Mouse (Mus musculus) erythroid progenitor cell, adult 5-6 weeks (primary cell): ENCODE results near the gene Zfp706. TPM values are rescaled to one million over a fixed set of nuclear protein-coding genes. Genes with fewer than 3 reads are reported as not detected.

Experiments used
- ATAC-seq: replicated peaks from 2 replicates; pipeline ENCODE4 v1.8.0; 2016; ENCODE audit warnings: moderate number of reproducible peaks, mild to moderate bottlenecking, moderate TSS enrichment, inconsistent platforms; ENCODE audit not compliant: poor library complexity, low FRiP score, severe bottlenecking
- total RNA-seq, 2 experiments: library from RNA; stranded (forward) in 1 of 2; stranded (reverse) in 1 of 2; fragments of 150-400 nt in 1 of 2; fragments of 186-747, 209-891 nt in 1 of 2; gene quantifications; 2 replicates each; pipeline versions ENCODE4 v1.2.3 to v1.2.4; 2015 to 2017; ENCODE audit warnings: low replicate concordance in 2 of 2

Zfp706 gene
- total RNA-seq, 2 experiments from 2014 or later, result 7.3 to 44.9 TPM

DNA sequence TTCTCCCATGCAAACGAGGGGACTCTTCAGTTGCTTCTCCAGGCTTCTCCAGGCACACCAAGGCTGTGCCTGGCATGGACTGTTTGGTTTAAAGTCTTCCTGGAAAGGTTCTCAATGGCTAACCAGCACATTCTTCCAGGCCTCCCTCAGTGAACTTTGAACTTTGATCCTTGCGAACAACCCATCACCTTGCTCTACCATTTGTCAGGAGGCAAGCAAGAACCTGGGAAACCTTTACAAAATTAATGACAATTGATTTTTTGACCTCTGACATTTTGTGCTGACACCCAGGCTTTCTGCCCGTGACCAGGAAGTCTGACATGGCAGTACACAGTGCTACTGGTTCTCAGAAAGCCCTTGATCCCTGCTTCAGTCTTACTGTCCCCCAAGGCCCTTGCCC lies 24.1 kb downstream of the Zfp706 start:
- ATAC-seq, result no peak

DNA sequence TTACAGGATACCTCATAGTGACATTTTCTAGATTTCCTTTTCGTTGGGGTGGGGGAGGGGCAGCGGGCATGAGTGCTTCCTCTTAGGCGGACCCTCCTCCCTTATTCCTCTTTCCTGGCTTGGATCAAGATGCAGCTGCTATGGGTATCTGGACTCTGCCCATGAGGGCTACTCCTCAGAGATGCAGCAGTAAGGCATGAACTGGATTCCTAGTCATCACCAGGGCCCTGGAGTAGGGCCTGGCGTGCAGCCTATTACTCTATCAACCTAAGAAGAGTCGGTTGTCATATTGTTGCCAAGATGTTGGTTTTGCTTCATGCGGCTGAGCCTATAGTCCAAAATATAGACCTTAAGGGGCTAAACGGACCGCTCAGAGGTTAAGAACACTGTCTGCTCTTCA lies 27.3 kb downstream of the Zfp706 start:
- no peak for ATAC-seq

DNA sequence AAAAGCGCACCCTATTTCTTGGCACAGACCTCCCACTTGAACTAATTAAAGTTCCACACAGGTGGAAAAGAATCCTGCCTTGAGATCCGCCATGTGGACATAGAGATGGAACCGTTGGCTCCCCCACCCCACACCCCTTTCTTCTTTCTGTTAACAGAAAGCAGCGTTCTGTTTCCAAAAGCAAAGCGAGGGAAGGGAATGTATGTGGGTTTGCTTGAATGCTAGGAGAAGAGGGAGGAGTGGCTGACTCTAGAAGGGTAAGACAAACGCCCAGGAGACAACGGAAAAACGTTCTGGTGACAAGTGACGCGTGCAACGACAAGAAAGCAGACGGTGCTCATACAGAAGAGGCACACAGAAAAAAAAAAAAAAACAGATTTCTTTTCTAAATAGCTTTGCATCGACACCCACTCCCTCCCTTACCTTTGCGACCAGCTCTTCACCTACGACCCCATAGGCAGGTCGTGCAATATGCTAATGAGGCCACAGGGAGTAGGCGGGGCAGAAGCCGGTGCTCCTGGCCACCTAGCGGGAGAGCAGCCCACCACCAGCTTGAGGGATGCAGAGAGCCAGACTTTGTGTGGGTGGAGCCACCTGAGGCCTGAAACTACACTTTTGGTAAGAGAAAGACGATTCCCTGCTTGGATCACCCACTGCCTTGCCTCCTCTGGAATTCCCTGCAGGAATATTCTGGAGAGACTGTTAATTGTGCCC lies 27.9 kb downstream of the Zfp706 start:
- no peak for ATAC-seq

DNA sequence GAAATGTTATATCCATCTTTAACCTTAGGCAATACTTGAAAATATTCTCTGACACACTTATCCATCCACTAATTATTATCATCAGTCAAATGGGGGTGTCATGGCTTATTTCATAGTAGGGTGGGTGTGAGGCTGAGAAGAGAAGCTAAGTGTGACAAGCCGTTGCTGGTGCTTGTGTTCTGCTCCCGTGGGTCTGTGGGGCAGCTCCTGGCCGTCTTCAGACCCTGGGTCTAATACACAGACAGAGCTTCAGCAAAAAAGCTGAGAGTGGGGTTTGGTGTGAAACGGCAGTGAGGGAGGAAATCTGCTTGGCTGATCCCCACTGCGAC lies 28.4 kb downstream of the Zfp706 start:
- ATAC-seq, result no peak

DNA sequence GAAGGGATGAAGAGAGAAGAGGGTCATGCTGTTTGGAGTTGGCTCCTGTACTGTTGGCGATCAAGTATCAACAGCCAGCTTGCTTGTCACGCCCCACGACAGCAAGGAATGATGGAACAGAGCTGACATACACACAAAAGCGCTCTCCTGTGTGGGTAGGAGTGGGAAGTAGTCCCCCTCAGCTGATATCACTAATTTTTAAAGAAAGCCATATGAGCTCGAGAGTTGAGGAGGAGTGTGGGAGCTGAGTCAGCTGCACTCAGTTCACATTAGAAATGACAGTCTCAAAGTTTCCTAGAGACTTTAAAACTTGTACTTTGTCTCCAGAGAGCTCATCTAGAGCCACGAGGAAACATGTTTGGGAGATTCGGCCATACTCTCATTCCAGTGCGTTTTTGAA lies 29.8 kb downstream of the Zfp706 start:
- ATAC-seq, result no peak

DNA sequence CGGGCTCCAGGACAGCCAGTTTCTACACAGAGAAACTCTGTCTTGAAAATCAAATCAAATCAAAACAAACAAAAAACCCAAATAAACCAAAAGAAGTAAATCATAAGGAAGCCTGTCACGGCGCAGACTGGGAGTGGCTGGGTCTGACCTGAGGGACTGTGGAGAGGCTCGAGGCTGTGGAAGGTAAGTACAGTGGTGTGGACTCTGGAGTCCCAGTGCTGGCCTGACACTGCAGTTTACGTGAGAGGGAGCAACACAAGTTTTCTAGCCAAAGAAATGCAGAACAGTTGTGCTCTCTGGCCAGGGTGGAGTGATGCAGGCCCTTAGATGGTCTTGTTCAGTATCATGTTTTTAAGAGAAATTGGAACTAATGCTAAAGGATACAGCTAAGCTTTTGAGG lies 31.9 kb downstream of the Zfp706 start:
- ATAC-seq, result no peak

DNA sequence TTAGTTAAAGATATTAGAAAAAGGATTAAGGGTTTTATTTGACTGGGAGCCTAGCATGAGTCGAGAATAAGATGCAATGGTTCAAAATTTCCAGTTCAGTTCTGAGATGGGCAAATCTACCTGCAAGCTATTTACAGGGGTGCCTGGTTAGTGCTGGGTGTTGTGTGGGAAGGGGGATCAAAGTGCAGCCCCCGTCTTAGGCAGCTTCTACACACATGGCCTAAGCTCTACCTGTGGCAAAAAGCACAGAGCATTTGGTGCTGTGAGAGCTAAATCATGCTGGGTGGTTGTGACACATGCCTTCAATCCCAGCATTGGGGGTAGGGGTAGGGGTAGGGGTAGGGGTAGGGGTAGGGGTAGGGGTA lies 32.3 kb downstream of the Zfp706 start:
- ATAC-seq, result no peak

DNA sequence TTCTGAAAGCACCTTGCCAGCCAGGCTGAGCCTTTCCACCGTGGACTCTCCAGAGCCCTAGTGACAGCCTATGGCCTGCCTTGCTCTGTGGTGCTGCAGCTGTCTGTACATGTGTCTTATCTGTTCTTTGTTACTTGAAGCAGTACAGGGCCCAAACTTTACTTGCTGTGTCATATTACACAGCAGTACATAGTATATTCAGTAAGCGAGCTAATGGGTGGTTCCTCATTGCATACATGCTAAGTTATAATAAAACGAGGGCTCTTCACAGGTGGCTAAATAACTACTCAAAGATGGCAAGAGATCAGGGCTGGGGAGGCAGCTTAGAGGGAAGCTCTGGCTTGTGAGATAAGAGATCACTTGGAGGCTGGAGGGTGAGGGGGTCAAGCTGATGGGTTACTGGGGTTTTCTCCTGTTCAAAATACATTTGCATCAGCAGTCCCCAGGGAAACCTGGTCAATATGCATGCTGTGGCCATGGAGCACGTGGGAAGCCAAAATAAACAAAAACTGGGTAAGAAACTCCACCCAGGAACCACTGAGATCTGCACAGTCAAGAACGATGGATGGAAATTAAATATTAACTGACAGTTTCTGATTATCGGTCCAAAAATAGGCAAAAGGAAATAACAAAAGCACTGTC lies 32.8 kb downstream of the Zfp706 start:
- ATAC-seq, result no peak

DNA sequence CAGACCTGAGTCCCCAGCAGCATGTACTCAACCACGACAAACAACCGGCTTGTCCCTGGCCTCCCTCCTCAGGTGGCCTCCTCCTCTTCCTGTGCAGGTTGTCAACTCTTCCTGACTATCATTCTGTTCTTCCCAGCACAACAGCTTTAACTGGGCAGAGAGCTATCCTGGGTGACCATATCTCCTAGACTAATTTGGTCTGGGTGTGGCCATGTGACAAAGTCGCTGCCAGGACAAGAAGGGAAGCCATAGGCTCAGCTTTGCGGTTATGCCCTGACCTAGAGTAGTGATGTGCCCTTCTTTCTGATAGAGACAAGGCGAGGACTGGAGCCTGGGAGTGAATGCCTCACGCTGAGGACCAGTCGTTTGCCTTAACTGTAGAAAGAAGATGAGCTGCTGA lies 33.9 kb downstream of the Zfp706 start:
- no peak for ATAC-seq

DNA sequence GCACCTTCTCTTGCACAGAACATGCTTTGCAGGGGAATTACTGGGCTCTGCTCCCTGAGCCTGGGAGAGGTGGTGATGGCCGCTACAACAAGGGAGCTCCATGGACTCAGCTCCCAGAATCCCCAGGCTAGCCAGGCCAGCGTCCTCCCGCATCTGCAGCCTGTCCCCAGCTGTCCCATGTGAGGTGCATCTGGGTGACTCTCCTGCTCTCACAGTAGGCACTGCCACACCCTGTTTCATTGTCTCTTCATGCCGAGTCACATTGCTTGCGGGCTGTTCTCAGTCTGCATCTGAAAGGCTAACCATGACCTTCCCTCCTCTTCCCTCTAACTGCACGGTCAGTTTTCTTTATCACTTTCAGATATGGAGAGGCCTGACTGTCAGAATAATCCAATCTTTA lies 34.3 kb downstream of the Zfp706 start:
- ATAC-seq, result no peak

DNA sequence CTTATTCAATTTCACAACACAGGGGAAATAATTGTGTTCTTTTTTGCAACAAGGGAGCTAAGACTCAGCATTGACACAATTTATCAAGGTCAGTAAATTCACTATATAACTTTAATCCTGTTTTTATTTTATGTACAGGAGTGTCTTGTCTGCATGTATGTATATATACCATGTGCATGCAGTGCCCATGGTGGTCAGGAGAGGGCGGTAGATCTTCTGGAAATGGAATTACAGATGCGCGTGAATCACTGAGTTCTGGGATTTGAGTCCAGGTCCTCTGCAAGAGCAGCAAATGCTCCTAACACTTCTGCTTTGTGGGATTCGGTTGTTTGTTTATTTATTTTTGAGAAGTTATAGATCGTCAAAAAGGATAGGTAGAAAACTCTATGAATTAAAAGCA lies 37.8 kb downstream of the Zfp706 start:
- ATAC-seq, result no peak

DNA sequence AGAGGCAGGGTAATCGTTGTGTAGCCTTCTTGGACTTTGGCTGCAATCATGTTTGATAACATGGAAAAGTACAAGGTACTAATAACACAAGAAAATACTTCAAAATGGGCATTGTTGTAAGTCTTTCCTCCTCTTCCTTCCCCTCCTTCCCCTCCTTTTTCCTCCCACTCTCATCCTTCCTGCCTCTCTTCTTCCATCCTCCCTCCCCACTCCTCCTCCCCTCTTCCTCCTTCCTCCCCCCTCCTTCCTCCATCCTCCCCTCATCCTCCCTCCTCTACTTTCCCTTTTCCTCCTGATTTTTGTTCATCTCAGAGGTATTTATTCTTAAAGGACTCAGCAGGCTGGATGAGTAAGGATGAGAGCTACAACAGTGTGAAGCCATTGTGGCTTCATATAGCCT lies 39.3 kb downstream of the Zfp706 start:
- no peak for ATAC-seq

DNA sequence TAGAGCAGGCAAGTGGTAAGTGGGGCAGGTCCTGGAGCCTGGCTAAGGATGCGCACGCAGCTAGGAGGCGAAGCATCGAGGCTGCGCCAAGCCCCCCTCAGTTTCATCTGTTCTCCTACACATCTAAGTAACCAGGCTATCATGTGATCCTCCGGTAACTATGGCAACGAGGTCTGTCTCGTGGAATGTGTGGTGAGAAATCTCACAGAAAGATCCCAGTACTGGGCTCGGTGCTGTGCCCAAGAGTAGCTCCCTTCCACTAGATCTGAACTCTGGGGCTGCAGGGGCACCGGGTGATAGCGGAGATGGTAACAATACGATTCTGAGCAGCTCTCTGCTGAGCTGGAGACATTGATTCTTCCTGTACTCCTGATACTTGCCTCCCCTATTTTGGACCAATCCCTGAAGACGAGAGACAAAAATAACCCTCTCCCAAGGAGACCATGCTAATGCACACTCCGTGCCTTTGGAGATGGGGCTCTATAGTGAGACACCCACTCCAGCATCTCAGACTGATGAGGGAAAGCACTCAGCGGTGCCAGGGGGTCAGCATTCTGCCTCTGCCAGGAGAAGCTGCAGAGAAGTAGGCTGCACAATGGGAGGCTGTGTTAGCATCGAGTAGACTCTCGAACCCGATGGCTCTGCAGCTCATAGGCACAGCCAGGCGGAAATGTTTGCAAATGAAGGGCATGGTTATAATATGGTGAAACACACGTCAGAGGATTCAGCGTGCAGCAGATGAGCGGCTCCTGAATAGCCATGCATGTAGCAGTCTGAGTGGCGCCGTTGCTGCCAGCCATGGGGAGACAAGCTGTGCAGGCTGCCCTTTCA lies 40.0 kb downstream of the Zfp706 start:
- no peak for ATAC-seq

DNA sequence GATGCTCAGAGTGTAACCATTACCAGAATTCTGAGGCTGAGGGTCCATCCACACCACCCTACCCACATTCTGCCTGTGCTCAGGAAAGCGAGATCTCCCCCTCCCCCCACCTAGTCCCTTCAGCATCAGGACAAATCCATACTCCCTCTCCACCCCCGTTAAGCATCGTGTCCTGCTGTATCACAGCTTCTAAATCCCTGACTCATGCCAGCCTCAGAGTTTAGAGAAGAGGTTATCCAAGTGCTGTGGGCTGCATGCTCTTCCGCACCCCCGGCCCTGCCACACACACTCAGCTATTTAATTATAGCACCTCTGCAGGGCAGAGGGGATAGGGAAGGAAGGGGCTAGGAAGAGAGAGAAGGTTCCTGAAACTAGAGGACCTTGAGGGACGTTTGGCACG lies 40.6 kb downstream of the Zfp706 start:
- no peak for ATAC-seq

DNA sequence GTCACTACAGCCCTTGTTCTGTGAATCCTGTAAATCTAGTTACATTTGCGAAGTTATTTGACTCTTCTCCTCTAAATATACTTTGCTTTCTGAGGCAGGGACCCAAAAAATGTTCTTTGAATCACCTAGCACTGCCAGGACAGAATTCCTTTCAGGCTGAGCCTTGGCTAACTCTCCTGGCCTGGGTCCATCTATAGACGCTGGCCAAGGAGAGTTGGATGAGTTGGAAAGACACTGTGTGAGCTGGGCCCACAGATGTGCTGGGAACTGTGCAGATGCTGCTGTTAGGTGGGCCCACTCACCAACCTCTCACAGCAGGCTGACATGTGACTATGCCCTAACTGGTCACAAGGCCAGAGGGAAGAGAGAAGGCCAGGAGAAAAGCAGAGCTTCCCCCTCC lies 41.1 kb downstream of the Zfp706 start:
- ATAC-seq, result no peak

DNA sequence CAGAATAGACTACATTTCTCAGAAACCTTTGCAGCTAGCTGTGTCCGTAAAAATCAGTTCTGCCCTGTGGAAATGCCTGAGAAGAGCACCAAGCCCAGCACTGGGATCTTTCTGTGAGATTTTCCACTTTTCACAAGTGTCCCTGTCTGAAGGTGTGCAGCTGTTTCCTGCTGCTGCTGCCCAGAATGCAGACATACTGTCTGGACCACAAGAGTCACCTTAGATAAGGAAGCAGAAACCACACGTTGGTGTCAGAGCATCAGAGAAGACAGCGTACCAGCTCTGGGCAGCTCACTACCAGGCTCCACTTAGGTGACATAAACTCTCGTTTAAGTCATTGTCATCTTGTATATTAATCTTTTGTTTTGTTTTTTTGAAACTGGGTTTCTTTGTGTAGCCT lies 41.8 kb downstream of the Zfp706 start:
- ATAC-seq, result no peak

DNA sequence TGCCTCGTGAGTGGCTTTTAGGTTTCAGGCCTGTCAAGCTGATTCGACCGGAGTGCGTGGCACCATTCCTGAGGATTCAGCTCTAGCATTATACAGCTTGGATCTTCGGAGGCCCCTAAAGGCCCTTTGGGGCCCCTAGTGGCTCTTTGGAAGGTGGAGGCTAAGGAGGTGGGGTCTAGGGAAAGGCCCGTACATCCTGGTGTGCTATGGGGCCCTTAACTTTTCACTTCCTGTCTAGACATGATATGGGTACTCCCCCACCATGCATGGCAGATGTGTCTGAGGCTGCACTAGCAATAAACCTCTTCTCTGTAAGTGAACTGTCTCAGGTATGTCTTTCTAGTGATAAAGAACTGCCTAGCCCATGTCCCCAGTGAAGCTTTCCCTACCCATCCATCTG lies 44.6 kb downstream of the Zfp706 start:
- ATAC-seq, result no peak

DNA sequence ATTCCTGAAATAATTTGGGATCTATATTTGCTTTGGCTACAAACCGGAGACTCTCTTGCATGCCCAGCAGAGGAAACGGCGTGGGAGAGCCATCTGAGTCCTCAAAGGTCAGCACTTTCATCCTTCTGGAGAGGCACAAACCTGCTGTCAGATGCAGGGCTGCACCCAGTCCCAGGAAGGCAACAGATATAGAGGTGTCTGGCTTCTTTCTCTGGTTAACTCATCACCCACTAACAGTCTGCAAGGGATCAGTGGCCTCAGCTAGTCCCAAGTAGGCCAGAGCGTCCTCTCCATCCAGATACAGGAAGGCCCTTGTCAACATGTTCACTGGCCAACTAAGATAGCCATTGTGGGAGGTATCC lies 46.7 kb downstream of the Zfp706 start:
- no peak for ATAC-seq

DNA sequence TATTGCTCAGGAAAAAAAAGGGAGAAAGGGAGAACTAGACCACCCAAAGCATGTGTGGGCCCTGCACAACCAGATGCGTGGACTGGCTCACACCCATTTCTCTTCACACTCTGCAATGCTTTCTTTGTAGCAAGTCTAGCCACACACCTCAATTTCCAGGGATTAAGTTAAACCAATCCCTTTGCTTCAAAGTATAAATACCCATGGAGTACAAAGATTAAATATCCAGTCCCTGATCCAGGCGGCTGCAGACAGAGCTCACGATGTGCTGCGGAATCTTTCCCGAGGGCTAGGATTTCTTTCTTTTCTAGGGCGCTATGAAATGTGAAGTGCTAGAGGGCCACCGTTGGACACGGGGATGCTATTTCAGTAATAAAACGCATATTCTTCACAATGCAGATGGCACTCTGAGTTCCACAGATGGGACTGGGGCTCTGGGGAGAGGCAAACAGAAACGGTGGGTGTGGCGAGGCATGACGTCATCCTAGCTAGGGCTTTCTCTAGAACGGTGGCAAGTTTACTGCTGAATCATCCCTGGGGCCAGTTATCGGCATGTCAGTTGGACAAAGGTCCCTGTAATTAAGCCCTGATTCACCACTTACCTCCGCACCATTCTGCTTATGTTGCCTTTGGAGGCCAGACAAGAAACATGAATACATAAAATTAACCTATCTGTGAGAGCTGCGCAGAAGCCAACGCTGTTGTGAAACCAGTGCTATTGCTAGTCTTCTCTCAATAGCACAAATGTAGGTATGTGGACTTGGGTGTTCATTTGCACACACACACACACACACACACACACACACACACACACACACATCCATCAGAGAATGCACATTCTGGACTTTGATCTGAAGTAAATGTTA lies 47.3 kb downstream of the Zfp706 start:
- ATAC-seq, result 0 out of 2 replicates have a peak, but pooled peaks have one; percentile 70

DNA sequence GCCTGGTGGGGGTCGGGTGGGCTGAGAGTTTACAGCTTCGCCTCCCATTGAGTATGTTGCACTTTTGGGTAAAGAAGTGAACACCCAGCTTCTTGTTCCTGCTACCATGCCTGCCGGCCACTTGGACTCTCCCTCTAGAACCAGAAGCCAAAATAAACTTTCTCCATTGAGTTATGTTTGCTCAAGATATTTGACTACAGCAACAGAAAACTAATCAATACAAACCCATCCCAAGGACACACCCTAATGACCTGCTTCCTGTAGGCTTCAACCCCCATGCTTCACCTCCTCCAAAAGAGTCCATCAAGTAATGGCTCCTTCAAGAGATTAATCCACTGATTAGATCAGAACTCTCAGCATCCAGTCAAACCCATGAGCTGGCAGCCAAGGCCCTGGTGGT lies 51.4 kb downstream of the Zfp706 start:
- ATAC-seq, result no peak
